Mouse (Mus musculus) thymus, postnatal 0 days (tissue): ENCODE measurements around the gene Ptpru. TPM values are rescaled to one million over a fixed set of nuclear protein-coding genes. Genes with fewer than 3 reads are reported as not detected.
"Not testable (repeated sequence)": the region's sequence is repeated elsewhere in the genome, so short reads cannot be mapped to it uniquely, and the experiment has no call there.

ENCODE experiments used
- DNase-seq: peaks from one replicate; pipeline ENCODE4 v3.0.0-alpha.2; 2015; ENCODE audit warnings: low spot score
- polyA plus RNA-seq: library from polyadenylated mRNA; unstranded; fragments of >200 nt; fragmentation: Nextera tagmentation; extraction: Ambion mirVana; gene quantifications from 2 replicates; pipeline ENCODE4 v1.2.1, GENCODE M21; 2015

The Ptpru gene
- polyA plus RNA-seq, 1 experiment from 2014 or later = 0.74 TPM

- DNase-seq = no peak
Observed at GRCm38 (mm10) chr4:131836351-131836881, 1.7 kb downstream of the Ptpru start.

GRCm38 (mm10) chr4:131833971-131834609, 4.0 kb downstream of the Ptpru start:
- no peak for DNase-seq

DNA sequence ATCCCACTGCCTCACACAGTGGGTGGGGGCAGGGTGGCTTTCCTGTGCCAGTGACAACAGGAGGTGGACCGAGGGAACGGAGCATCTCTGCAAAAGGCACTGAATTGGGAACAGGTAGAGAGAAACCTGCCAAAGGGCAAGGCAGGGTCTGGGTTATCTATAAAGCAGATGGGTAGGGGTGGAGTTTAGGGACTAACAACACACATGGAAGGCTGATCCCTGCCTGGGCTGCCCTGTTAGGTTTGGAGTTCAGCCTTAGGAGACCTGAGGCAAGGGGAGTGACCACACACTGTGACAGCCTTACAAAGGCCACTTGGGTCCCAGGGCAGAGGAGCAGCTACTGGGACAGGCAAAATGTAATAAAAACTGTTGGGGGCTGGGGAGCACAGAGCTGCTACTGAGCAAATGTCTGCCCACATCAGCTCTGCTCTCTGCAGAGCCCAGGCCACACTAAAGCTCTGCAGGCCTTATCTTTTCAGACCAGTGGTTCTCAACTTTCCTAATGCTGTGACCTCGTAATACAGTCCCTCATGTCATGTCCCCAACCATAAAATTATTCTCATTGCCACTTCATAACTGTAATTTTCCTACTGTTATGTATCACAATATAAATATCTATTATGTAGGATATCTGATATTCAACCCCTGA, 5.2 kb downstream of the Ptpru start:
- DNase-seq = no peak

DNA sequence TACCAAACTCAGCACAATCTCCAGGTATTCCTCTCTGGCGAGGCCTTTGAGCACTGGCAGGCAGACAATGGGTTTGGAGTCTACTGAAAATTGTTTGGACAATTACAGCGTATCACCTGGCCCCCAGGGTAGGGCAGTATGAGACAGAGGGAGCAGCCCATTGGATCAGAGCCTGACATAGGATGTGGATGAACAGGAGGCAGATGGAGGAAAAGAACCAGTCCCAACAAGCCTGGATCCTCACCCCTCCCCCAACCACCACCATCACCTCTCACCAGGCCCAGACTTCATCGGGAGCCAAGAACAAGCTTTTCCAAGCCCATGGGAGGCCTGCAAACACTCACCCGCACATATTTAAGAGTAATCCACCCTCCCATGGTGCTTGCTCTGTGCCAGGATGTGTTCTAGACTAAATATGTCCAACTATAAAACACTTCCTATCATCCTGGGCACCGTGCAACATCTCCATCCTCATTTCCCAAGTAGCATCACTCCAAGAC, 6.5 kb downstream of the Ptpru start:
- no peak for DNase-seq

DNA sequence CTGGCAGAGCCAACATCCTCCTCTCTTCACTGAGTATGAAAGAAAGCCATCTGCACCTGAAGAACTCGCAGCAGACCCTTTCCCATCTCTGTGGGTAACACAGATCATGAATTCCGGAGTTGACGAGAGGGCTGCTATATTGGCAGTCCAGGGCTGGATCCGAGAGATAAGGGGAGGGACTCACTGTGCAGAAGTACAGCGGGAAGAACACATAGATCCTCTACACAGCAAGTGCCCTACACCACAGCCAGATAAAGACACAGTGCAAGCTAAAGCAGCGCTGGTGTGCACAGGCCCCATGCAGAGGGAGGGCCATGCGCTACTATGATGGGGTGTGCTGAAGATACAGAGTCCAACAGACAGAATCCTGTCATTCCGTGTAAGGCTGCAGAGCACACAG, 9.0 kb downstream of the Ptpru start:
- no peak for DNase-seq

- no peak for DNase-seq
Observed at GRCm38 (mm10) chr4:131826905-131827304, 11.2 kb downstream of the Ptpru start.

DNA sequence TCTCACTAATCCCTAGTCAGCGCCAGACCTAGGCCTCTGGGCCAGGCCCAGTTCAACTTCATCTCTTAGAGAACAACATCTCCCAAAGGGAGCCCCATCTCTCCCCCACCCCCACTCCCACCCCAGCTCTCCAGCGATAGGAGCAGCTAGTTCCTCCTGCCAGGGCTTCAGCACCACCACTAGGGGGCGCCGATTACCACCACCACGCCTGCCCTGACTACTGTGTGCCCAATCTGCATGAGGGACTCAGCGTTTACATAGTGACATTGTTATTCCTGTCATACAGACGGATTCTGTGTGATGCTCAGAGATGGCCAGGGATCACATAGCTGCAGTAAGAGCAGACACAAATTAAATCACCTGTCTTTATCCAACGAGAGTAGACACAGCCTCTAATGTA, 12.3 kb downstream of the Ptpru start:
- DNase-seq = peak; percentile 51

DNA sequence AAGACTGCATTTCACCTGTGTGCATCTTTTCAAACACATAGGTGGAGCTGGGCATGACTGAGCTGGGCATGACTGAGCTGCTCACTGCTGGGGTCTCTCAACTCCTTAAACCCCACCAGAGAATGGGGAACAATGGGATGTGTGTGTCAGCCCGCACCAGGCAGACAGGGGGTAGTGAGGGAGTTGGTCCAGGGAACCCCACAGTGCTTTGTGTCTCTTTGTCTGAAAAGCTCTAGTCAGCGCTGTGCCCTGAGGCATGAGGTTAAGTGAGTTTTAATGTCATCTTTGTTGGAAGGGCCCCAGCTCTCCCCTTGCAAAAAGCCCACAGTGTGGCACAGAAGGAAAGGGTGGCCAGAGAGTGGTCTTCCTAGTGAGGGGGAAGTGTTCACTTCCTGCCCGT, 13.1 kb downstream of the Ptpru start:
- no peak for DNase-seq

DNA sequence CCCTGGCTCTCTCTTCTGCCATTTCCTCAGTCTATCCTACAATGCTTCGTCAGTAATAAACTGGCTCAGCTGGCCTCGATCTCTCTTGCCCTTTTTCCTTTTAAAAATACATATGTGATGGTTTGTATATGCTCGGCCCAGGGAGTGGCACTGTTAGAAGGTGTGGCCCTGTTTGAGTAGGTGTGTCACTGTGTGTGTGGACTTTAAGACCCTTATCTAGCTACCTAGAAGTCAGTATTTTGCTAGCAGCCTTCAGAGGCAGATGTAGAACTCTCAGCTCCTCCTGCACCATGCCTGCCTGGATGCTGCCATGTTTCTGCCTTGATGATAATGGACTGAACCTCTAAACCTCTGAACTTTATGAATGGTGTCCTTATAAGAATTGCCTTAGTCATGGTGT, 15.5 kb downstream of the Ptpru start:
- DNase-seq = no peak

DNA sequence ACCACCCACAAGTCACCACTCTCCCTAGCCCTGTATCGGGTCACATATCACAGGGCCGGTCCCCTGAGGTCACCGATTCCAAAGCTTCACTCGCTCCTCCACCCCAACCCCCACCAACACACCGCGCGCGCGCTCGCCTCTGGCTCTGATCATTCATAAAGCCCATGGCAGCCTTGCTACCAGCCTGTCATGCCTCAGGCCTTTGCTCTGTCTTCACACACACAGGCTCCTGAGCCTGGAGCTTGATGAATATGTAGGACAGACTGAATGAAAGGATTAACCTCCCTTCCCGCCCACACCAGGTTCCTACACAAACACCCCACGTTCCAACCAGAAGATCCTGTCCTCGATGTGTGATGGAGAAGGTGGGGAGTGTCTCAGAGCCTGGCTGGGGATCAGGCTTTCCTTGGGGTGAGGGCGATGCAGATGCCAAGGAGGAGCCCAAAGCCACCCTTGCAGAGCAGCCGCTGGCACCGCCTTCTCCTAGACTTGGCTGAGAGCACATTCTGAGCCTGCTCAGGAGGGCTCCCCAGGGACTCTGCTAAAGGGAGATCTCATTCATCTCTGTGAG, 16.8 kb downstream of the Ptpru start:
- DNase-seq = no peak

GRCm38 (mm10) chr4:131818926-131819325, 19.2 kb downstream of the Ptpru start:
- DNase-seq = no peak

DNA sequence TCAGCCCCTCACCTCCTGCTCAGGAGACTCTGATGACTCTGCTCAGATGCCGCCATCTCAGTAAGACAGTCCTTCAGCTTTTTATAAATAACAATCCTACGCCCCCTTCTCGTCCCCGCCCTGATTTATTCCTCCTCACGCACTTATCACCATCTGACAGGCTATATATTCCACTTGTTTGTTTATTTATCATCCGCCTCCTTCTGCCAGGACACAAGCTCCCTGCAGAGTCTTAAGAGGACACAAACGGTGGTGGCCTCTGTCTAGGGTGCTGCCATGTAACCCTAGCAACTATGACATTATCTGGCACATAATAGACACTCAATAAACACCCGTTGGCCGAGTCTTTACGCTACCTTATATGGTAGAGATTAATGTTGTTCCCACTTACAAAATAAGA, 22.3 kb downstream of the Ptpru start:
- DNase-seq = no peak

DNA sequence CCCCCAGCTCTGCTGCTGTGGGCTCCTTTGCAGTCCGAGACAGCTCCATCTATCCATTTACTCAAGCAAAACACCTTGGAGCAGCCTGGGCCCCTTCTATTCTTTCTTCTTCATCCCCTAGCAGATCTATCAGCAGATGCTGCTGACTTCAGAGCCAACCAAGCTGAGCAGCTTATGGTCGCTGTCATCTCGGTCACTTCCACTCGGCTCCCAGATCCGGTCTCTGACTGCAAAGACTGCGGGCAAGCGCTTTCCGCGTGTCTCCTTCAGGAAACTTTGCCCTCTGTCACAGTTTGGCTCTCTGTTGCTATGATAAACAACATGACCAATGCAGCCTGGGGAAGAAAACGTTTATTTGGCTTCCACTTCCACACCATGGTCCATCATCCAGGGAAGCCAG, 23.2 kb downstream of the Ptpru start:
- DNase-seq = no peak

DNA sequence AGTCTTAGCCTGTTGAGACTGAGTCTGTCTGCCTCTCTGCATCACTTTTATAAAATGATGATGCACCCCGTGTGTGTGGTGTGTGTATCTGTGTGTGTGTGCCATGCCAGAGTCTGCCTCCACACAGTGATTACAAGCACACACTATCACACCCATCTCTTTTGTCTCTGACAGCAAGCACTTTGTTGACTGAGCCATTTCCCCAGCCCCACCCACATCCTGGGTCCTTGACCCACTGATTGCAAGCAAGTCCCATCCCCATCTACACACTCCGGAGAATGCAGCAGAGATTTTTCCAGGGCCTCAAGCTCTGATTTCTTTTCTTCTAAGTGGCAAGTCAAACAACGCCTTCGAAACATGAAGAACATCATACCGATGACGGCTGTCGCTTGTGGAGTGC, 24.3 kb downstream of the Ptpru start:
- DNase-seq = no peak

DNA sequence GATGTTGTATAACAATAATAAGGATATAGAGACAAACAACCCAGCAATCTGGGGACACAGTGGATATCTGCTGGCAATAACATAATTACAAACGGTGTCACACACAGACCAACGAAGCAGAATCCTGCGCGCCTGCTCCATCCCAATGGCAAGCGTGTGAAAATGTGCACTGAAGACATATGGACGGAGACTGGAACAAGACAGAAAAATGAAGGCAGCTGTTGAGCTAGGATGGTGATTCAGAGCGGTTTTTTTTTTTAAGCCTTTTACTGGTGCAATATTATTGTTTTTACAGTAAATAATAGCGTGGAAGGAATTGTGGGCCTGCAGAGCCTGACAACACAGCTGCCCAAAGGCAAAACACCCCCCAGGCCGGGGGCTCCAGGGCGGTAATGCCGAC, 25.6 kb downstream of the Ptpru start:
- DNase-seq = no peak

- no peak for DNase-seq
Observed at GRCm38 (mm10) chr4:131805255-131805654, 32.8 kb downstream of the Ptpru start.

DNA sequence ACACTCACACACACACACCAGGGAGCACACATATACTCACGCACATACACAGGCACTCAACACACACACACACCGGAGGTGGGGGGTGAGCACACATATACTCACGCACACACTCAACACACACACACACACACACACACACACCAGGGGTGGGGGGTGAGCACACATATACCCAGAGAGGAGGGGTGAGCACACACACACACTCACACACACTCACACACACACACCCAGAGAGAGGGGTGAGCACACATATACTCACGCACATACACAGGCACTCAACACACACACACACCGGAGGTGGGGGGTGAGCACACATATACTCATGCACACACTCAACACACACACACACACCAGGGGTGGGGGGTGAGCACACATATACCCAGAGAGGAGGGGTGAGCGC, 33.4 kb downstream of the Ptpru start:
- DNase-seq = not testable (repeated sequence)

- no peak for DNase-seq
Observed at GRCm38 (mm10) chr4:131803846-131804245, 34.2 kb downstream of the Ptpru start.

- DNase-seq = no peak
Observed at GRCm38 (mm10) chr4:131798968-131799367, 39.1 kb downstream of the Ptpru start.

DNA sequence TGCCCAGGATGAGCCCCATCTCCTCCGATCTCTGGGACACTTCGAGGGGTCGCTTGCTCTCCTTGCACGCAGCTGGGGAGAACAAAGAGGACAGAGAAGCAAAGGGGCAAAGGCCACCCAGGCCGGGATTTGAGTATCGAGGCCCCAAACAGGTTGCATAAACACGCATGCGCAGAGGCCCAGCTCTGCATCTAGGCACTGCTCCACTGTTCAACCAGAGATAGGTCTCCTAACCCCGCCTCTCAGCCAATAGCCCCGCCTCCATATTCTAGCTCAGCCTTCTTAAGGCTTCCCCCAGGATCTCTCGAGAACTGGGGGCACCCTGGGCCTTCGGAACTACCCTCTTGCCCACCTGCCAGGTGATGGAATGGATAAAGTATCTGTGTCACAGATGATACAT, 40.2 kb downstream of the Ptpru start:
- DNase-seq = no peak

- no peak for DNase-seq
Observed at GRCm38 (mm10) chr4:131797483-131797882, 40.6 kb downstream of the Ptpru start.

- DNase-seq = no peak
Observed at GRCm38 (mm10) chr4:131796312-131797080, 41.6 kb downstream of the Ptpru start.
